Mouse (Mus musculus): ENCODE data around the gene Lmntd1.

DNA sequence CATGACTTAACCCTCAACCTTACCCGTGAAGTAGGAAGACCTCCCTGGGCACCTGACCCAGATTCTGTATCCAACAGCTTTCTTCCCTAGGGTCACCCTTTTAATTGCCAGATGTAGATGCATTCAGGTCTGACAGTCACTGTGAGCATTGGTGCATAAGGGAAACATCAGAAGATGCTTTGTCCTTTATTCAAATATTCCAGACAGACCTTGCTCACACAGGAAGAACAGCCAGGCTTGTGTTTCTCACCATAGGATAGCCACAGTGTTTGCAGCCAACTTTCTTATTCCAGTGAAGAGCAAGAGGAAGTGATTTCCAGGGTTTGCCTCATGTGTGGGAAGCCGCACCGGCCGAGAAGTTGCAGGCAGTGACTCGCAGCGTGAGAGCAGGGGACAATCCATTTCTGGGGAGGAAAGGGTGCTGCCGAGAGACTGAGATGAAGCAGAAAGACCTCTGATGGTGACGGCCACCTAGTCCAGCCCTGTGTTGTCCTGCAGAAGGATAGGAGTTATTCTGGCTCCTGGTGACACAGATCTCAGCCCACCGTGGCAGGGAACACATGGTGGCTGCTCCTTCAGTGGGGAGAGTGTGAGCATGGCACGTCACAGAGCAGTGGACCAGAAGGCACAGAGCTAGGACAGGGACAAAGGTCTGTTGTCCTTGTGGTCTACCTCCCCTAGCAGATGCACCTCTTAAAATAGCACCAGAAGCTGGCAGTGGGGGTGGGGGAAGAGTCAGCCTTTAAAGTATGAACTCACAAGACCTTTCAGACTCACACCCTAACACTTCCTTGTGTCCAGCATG lies 32.6 kb downstream of the Lmntd1 start:
- TF ChIP-seq CTCF (IDR thresholded peaks at IDR 0.05; ENCODE audit: extremely low read depth, insufficient read depth, insufficient read length, insufficient replicate concordance) (no peak), POLR2A (IDR thresholded peaks at IDR 0.05; ENCODE audit: low read depth, low read length) (no peak)
